Mouse (Mus musculus): ENCODE data around the gene Zfp831.

DNA sequence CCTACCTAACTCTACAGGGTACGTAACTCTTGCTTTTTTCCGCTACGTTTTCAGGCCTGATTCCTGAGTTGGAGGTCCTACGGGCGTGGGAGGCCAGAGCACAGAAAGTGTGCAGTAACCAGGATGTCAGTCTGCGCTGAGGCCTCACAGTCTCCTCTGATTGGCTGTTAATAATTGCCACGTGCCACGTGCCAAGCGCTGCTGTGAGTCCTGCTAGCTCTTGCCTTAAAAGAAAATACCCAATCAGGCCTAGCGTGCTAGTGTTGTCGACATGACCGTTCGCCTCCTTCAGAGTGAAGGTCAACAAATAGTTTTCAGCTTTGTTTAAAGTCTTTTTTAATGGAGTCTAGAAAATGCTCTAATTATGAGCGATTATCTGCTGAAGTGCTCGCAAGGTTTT lies 46.9 kb upstream of the Zfp831 start:
- TF ChIP-seq POLR2A (IDR thresholded peaks at IDR 0.05; ENCODE audit: borderline replicate concordance, insufficient read depth, low read length) (no peak), CTCF (IDR thresholded peaks at IDR 0.05; ENCODE audit: borderline replicate concordance, insufficient read depth, low read depth, low read length) (no peak)

All from cerebellum, adult 2 months (tissue).